In the genomic region with DNA sequence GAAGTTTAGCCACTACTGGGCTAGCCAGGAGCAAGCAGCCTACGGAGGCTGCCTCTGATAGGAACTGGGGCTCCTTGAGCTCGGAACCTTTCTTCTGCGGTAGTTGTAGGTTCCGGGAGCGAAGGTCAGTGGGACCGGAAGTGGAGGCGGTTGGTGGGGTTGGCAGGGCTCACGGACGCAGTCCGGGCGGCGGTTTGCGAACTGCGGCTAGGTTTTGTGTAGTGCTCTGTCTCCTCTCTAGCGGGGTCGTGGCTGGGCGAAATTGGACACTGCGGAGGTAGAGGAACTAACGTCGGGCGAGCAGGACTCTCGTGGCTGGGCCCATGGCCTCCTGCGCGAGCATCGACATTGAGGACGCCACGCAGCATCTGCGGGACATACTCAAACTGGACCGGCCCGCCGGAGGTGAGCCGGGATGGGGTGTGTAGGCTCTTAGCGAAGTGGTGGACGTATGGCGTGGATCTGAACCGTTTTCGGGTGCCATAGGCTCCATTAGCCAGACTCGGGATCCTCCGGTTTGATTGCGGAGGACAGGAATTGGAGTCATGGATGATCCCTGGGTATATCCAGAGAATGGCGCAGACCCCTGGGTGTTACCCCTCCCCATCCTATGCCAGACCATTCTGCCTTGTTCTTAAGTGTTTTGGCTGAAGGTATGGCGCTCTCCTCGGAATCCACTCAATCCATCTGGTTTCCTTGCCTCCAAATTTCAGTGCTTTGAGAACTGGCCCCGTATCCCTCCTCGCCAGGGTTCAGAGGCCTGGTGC, we compare ENCODE assay signal across 8 mouse cellular contexts. TPM values are rescaled to one million over a fixed set of nuclear protein-coding genes. Genes with fewer than 3 reads are reported as not detected.
A peak's percentile ranks its signal among the peaks of the same experiment; 100 is the strongest.
DNase-seq lines count a peak whose midpoint lies in the region; ATAC-seq lines count a peak whose summit lies in the region.

Edc4 (plus strand) TSS at position 128 of the 767 bp plus-strand sequence.

- peaks cover 54% of the 10 kb centered on the region for H3K36me3 ChIP-seq in embryonic facial prominence, embryonic 12.5 days
- peaks cover 56% of the 10 kb centered on the region for H3K36me3 ChIP-seq in limb, embryonic 12.5 days
- H3K36me3 ChIP-seq in midbrain, embryonic 14.5 days (ENCODE audit: control insufficient read depth, insufficient read depth, low read length), result peaks cover 53% of the 10 kb centered on the region

- H3K4me3 ChIP-seq in embryonic facial prominence, embryonic 12.5 days, result peak within 1 kb of the TSS; percentile 75
- H3K4me3 ChIP-seq in limb, embryonic 12.5 days (replicated peaks), result peak within 1 kb of the TSS; percentile 91
- peak within 1 kb of the TSS; percentile 93 for H3K4me3 ChIP-seq in midbrain, embryonic 14.5 days (replicated peaks; ENCODE audit: low read depth, low read length)

- H3K9me3 ChIP-seq in embryonic facial prominence, embryonic 12.5 days, result no peaks in the 10 kb centered on the region
- H3K9me3 ChIP-seq in limb, embryonic 12.5 days, result no peaks in the 10 kb centered on the region
- no peaks in the 10 kb centered on the region for H3K9me3 ChIP-seq in midbrain, embryonic 14.5 days (ENCODE audit: control insufficient read depth, low read length)

- peak within 1 kb of the TSS; percentile 63; the same call in 1 of the 2 replicates for H3K27ac ChIP-seq in embryonic facial prominence, embryonic 12.5 days
- peak within 1 kb of the TSS; percentile 67 for H3K27ac ChIP-seq in limb, embryonic 12.5 days
- H3K27ac ChIP-seq in midbrain, embryonic 14.5 days (replicated peaks; ENCODE audit: low read depth, low read length), result peak within 1 kb of the TSS; percentile 63

- peaks cover 17% of the 10 kb centered on the region for H3K4me1 ChIP-seq in embryonic facial prominence, embryonic 12.5 days
- H3K4me1 ChIP-seq in limb, embryonic 12.5 days (replicated peaks), result peaks cover 27% of the 10 kb centered on the region
- peaks cover 19% of the 10 kb centered on the region for H3K4me1 ChIP-seq in midbrain, embryonic 14.5 days (ENCODE audit: control insufficient read depth, insufficient read depth, low read length)

- ATAC-seq in embryonic facial prominence, embryonic 12.5 days (ENCODE audit: insufficient number of reproducible peaks, insufficient read depth, low FRiP score, low TSS enrichment), result peak; percentile 55
- peak; percentile 83 for ATAC-seq in limb, embryonic 12.5 days (ENCODE audit: insufficient number of reproducible peaks, insufficient read depth, low FRiP score, low TSS enrichment, low read depth)
- ATAC-seq in midbrain, embryonic 14.5 days (ENCODE audit: low FRiP score, low TSS enrichment), result peak; percentile 82; the same call in 1 of the 2 replicates

- peak; percentile 93 for DNase-seq in 3T3-L1 (ENCODE audit: low read depth, low spot score)
- DNase-seq in adrenal gland, postnatal 25 days, result peak; percentile 81
- peak; percentile 87 to 95 for DNase-seq in heart, adult 18-20 months
- DNase-seq in kidney, adult 18-20 months, result peak; percentile 91
- DNase-seq in midbrain, embryonic 14.5 days, result peak; percentile 89
- peak; percentile 83 for DNase-seq in spleen, adult 12 weeks (ENCODE audit: low spot score)

- H3K9ac ChIP-seq in embryonic facial prominence, embryonic 12.5 days, result peak within 1 kb of the TSS; percentile 81
- peak within 1 kb of the TSS; percentile 88 for H3K9ac ChIP-seq in limb, embryonic 12.5 days (replicated peaks)
- peak within 1 kb of the TSS; percentile 87 for H3K9ac ChIP-seq in midbrain, embryonic 14.5 days (replicated peaks; ENCODE audit: low read length)

- peak within 1 kb of the TSS; percentile 74 for H3K4me2 ChIP-seq in embryonic facial prominence, embryonic 12.5 days (replicated peaks)
- peak within 1 kb of the TSS; percentile 78 for H3K4me2 ChIP-seq in limb, embryonic 12.5 days
- H3K4me2 ChIP-seq in midbrain, embryonic 14.5 days (ENCODE audit: low read length), result peak within 1 kb of the TSS; percentile 94

- WGBS in embryonic facial prominence, embryonic 12.5 days, result 1% methylated on average over 45 of the region's 45 CpGs
- WGBS in limb, embryonic 12.5 days, result under 1% methylated on average over 45 of the region's 45 CpGs
- 1% methylated on average over 45 of the region's 45 CpGs for WGBS in midbrain, embryonic 14.5 days

- no peaks in the 10 kb centered on the region for H3K27me3 ChIP-seq in embryonic facial prominence, embryonic 12.5 days
- H3K27me3 ChIP-seq in limb, embryonic 12.5 days, result no peaks in the 10 kb centered on the region
- no peaks in the 10 kb centered on the region for H3K27me3 ChIP-seq in midbrain, embryonic 14.5 days (ENCODE audit: control insufficient read depth, insufficient read depth, low read length)

RNA-seq across cellular contexts. Expression of gene Edc4, which starts in this region (rescaled TPM):
- 33.5 and 38.6 TPM in 2 replicates for total RNA-seq in adrenal gland, postnatal 25 days (2021)
- 70.5 and 72.6 TPM in 2 replicates for polyA plus RNA-seq in embryonic facial prominence, embryonic 12.5 days (2016; fragmentation: Nextera tagmentation; extraction: Ambion mirVana)
- total RNA-seq in heart, adult 18-20 months (2021), result 10 to 100 TPM; 23.0 to 25.7 TPM
- polyA plus RNA-seq in limb, embryonic 12.5 days (2016; fragmentation: Nextera tagmentation; extraction: Ambion mirVana), result 72.0 and 75.7 TPM in 2 replicates
- polyA plus RNA-seq in midbrain, embryonic 14.5 days (2014; fragmentation: Nextera tagmentation; extraction: Ambion mirVana), result 47.8 and 49.2 TPM in 2 replicates

Comparison
In these comparisons a context has a peak if more than half of its experiments do, and no peak if none do; other contexts are left out.
1. Peak in every context shown above with its lines: DNase-seq, ATAC-seq, H3K4me3 ChIP-seq and H3K27ac ChIP-seq.